22 mouse cellular contexts compared by ENCODE assay signal in genomic region chr11:65058224-65058908, GRCm38 (mm10).
DNase-seq lines count a peak whose midpoint lies in the region; ATAC-seq lines count a peak whose summit lies in the region.
"Had no signal": no experiment of that assay in that cellular context is flagged by ENCODE, and none has a peak within 500 bp of the region (broad histone marks: within the 10 kb centered on the region; RNA-seq: fewer than 3 reads in every experiment).

No protein-coding gene starts in this region.

- no peak overlapping the region for H3K9ac ChIP-seq in hindbrain, embryonic 11.5 days (ENCODE audit: low read depth, low read length)
- H3K9ac ChIP-seq in hindbrain, embryonic 16.5 days (ENCODE audit: low read depth, low read length): no peak overlapping the region
- H3K9ac ChIP-seq: forebrain, embryonic 13.5 days; hindbrain, embryonic 15.5 days; limb, embryonic 13.5 days; liver, embryonic 15.5 days had no signal

- peak; percentile 18 for DNase-seq in hindbrain, embryonic 11.5 days (ENCODE audit: low spot score)
- peak; percentile 64 for DNase-seq in right cerebral cortex, adult 18-20 months
- no peak for DNase-seq in right cerebral cortex, postnatal 25 days
- peak; percentile 30 for DNase-seq in limb, embryonic 10.5 days (ENCODE audit: low spot score)
- DNase-seq in gastrocnemius, postnatal 14 days: no peak
- DNase-seq in kidney, adult 9 months: no peak
- DNase-seq: adrenal gland, postnatal 25 days; cerebellum, adult 2 months; gastrocnemius, adult 2 months; heart, adult 18-20 months; kidney, adult 2 months; kidney, postnatal 36 days; lung, postnatal 14 days; spleen, adult 18-20 months; thymus, adult 2 months had no signal

- H3K4me2 ChIP-seq in hindbrain, embryonic 11.5 days (replicated peaks; ENCODE audit: low read depth, low read length): no peak overlapping the region
- no peak overlapping the region for H3K4me2 ChIP-seq in hindbrain, embryonic 16.5 days (ENCODE audit: low read length)
- H3K4me2 ChIP-seq: forebrain, embryonic 13.5 days; hindbrain, embryonic 15.5 days; limb, embryonic 13.5 days; liver, embryonic 15.5 days had no signal

- no peaks in the 10 kb centered on the region for H3K36me3 ChIP-seq in hindbrain, embryonic 11.5 days (ENCODE audit: control insufficient read depth, insufficient read depth, low read length)
- no peaks in the 10 kb centered on the region for H3K36me3 ChIP-seq in hindbrain, embryonic 16.5 days (ENCODE audit: control insufficient read depth, insufficient read depth, low read length)
- H3K36me3 ChIP-seq in limb, embryonic 10.5 days: no peaks in the 10 kb centered on the region
- H3K36me3 ChIP-seq: hindbrain, embryonic 15.5 days; limb, embryonic 13.5 days; liver, embryonic 15.5 days had no signal

- no peak for ATAC-seq in hindbrain, embryonic 11.5 days (ENCODE audit: low FRiP score)
- ATAC-seq in hindbrain, embryonic 16.5 days: no peak
- ATAC-seq: forebrain, embryonic 13.5 days; Patski had no signal

- no peaks in the 10 kb centered on the region for H3K9me3 ChIP-seq in hindbrain, embryonic 11.5 days (ENCODE audit: control insufficient read depth, low read length)
- no peaks in the 10 kb centered on the region for H3K9me3 ChIP-seq in hindbrain, embryonic 16.5 days (ENCODE audit: control insufficient read depth, low read length)
- H3K9me3 ChIP-seq in limb, embryonic 10.5 days (replicated peaks): no peaks in the 10 kb centered on the region
- H3K9me3 ChIP-seq: forebrain, embryonic 13.5 days; hindbrain, embryonic 15.5 days; limb, embryonic 13.5 days; liver, embryonic 15.5 days; megakaryocyte, embryonic 14.5 days had no signal

- no peak overlapping the region for H3K27ac ChIP-seq in hindbrain, embryonic 11.5 days (ENCODE audit: low read depth, low read length)
- no peak overlapping the region for H3K27ac ChIP-seq in hindbrain, embryonic 16.5 days (ENCODE audit: low read depth, low read length)
- no peak overlapping the region for H3K27ac ChIP-seq in limb, embryonic 10.5 days
- H3K27ac ChIP-seq: forebrain, embryonic 13.5 days; gastrocnemius, adult 2 months; hindbrain, embryonic 15.5 days; limb, embryonic 13.5 days; liver, embryonic 15.5 days had no signal

- intact Hi-C loops in gastrocnemius, postnatal 14 days (cut with DNase I; ENCODE audit: low total_unique reads): no loop called here

- WGBS in hindbrain, embryonic 11.5 days: 67% methylated on average over 7 of the region's 7 CpGs
- 67% methylated on average over 7 of the region's 7 CpGs for WGBS in hindbrain, embryonic 16.5 days
- 68% methylated on average over 7 of the region's 7 CpGs for WGBS in limb, embryonic 10.5 days

- H3K4me1 ChIP-seq in hindbrain, embryonic 11.5 days (replicated peaks; ENCODE audit: control insufficient read depth, insufficient read depth, low read length): no peaks in the 10 kb centered on the region
- H3K4me1 ChIP-seq in hindbrain, embryonic 16.5 days (ENCODE audit: control insufficient read depth, insufficient read depth, low read depth, low read length): no peaks in the 10 kb centered on the region
- H3K4me1 ChIP-seq in limb, embryonic 10.5 days: peaks cover 6% of the 10 kb centered on the region
- H3K4me1 ChIP-seq: liver, embryonic 15.5 days had no signal

- no peaks in the 10 kb centered on the region for H3K27me3 ChIP-seq in hindbrain, embryonic 11.5 days (ENCODE audit: control insufficient read depth, insufficient read depth, low read length)
- H3K27me3 ChIP-seq in hindbrain, embryonic 16.5 days (replicated peaks; ENCODE audit: control insufficient read depth, insufficient read depth, low read length): no peaks in the 10 kb centered on the region
- no peaks in the 10 kb centered on the region for H3K27me3 ChIP-seq in limb, embryonic 10.5 days (ENCODE audit: low read depth, poor library complexity, severe bottlenecking)
- H3K27me3 ChIP-seq: forebrain, embryonic 13.5 days; hindbrain, embryonic 15.5 days; limb, embryonic 13.5 days; liver, embryonic 15.5 days; Patski had no signal

- no peak overlapping the region for H3K4me3 ChIP-seq in hindbrain, embryonic 11.5 days (ENCODE audit: low read depth, low read length)
- H3K4me3 ChIP-seq in hindbrain, embryonic 16.5 days (ENCODE audit: low read length): no peak overlapping the region
- H3K4me3 ChIP-seq in limb, embryonic 10.5 days: no peak overlapping the region
- H3K4me3 ChIP-seq: forebrain, embryonic 13.5 days; gastrocnemius, adult 2 months; hindbrain, embryonic 15.5 days; limb, embryonic 13.5 days; liver, embryonic 15.5 days; megakaryocyte, embryonic 14.5 days had no signal

Comparison
In these comparisons a context has a peak if more than half of its experiments do, and no peak if none do; other contexts are left out.
1. DNase-seq: peak in hindbrain, embryonic 11.5 days (single experiment), right cerebral cortex, adult 18-20 months (single experiment) and limb, embryonic 10.5 days (single experiment); none in right cerebral cortex, postnatal 25 days (single experiment), gastrocnemius, postnatal 14 days (single experiment) and kidney, adult 9 months (single experiment).